Mouse (Mus musculus): ENCODE measurements around the gene Akap13.
"Not testable (repeated sequence)": the region's sequence is repeated elsewhere in the genome, so short reads cannot be mapped to it uniquely, and the experiment has no call there.

Gene Akap13

DNA sequence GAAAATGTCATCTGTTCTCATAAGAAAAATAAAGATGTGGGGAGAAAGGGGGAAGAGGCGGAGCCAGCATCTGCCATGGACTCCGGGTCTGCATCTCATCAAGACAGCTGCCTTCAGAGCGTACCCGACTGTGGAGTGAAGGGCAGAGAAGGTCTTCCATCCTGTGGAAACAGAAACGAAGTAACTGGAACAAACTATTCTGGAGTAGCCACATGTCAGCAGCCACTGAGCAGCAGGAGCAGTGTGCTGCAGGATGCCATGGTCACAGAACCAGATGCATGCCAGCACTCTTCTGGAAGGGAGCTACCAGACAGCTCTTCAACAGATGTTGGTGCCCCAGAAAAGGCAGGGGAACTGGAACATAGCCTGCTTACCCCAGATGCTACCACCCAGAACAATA lies 153.4 kb downstream of the Akap13 start:
- no peak for DNase-seq

DNA sequence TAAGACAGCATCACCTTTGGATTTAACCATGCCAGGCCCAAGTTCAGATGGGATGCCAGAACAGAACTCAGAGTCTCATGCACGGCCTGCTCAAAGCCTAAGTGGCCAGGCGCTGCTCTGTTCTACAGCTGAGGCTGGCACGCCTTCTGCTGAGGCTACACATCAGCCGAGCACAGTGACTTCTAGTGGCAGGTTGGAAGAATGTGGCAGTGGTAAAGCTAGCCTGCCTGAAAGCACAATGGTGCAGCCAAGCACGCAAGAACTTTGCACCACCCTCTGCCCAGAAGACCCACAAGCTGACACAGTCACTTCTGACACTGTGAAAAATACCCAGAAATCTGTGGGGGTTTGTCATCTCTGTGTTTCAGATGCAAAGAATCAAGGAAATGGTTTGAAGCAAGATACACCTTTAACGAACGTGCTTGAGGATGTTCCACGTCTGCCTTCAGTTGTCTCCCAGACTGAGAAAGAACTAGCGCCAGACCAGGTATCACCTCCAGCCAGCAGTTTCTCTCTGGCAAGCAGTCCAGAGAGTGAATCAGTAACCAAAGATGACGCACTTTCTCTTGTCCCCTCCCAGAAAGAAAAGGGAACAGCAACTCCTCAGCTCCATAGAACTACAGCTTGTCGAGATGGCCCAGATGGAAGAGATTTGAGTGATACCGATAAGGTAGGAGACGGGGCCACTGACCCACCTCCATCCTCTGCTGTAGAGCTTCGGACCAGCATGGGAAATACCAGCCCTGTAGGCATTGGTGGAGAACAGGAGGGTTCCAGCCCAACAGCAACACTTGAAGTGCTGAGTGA lies 154.3 kb downstream of the Akap13 start:
- DNase-seq: no peak

DNA sequence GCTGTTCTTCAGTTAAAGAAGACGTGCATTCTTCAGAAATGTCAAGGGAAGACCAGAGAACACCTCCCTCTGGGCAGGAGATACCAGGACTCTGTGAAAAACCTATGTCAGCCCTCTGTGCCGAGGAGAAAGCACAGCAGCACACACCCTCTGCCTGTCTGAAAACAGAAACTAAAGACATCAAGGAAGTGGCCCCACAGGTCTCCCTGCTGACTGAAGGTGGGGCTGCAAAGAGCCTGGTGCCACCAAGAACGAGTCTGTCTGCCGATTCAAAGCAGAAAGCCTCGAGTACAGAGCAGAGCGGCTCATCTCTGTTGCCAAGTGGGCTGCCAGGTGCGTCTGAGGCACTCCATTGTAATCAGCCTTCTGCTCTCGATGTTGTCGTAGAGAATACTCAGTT lies 155.1 kb downstream of the Akap13 start:
- DNase-seq: no peak

DNA sequence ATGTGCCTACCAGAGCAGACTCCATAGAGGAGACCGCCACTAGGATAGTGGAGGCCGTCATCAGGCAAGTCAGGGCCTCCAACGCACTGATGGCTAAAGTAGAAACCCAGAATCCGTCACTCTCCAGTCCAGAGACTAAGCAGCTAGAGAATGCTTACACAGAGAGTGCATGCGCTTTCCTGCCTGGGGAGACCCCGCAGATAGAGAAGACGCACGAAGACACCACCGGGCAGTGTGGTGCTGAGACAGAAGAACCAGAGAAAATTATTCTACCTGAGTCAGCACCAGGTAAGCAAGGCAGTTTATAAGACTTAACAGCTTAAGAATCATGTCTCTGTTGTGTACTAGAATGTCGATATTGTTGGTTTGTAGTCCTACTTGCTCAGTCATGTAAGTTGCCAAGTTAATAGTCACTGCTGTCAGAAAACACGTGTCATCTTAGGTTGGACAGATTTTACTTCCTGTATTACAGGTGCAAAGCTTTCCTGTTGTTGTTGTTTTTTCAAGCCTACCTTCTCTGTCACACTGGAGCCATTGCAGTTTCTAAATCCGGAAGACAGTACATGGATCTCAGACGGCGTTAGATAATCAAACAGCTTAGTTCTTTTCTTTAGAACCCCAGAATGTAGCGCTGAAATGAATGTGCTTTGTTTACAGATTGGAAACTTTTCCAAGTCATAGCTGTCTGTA lies 156.1 kb downstream of the Akap13 start:
- no peak for DNase-seq

DNA sequence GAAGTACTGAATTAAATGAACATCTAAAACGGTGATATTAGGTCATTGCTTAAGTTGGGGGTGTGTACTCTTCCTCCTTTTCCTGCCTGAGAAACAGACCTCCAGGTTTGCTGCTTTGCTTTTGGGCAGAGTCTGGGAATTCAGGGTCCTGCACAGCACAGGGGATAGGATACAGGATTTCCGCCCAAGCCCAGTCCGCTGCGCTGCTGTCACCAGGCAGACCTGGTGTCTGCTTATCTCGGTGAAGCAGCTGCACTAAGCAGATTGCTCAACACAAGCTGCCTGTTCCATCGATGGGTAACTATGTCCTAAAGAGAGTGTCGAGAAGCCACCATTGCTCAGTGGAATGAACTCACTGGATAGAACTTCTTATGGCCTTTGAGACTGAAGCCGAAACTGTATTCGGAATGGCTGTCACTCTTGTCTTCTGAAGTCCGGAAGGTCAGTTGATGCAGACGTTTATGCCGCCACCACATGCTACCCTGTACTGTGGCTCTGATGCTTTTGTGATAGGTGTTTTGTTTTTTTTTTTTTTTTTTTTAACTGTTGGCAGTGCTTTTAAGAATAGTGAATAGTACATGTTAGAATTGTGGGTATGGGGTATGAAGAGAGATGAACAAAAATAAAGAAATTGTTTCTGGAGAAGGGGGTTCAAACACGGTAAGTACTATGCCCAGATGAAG lies 156.8 kb downstream of the Akap13 start:
- DNase-seq: no peak

DNA sequence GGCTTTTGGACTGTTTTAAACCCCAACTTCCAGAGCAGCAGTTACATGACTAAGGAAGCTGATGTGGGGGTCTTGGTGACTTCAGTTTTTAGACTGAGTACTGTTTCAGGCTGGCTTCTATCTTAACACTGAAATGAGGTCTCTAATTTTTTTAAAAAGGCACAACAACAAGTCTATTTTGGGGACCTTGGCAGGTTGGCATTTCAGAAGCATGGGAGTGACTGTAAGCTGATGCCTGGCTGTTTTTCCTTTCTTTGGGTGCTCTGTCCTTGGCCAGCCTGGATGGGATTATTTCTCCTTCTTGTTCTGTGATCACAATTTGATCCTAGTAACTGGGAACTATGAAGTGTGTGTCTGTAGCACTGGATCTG lies 157.3 kb downstream of the Akap13 start:
- no peak for DNase-seq

DNA sequence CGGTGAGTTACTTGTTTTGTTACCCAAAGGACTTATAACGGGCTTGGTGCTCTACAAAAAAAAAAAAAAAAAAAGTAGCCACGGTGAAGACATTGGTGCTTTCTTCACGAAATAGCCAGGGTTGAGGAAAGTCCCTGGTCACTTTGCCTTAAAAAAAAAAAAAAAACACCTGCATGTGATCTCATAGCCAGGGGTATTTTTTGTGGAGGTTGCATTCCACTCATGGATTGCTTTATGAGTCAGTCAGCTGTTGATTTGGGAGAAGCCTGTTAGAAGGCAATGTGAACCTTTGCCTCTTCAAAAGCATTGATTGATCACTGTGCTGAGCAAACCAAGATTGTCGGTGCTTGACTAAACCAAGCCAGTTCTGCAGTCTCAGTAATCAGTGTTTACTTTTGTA lies 157.9 kb downstream of the Akap13 start:
- DNase-seq: no peak

DNA sequence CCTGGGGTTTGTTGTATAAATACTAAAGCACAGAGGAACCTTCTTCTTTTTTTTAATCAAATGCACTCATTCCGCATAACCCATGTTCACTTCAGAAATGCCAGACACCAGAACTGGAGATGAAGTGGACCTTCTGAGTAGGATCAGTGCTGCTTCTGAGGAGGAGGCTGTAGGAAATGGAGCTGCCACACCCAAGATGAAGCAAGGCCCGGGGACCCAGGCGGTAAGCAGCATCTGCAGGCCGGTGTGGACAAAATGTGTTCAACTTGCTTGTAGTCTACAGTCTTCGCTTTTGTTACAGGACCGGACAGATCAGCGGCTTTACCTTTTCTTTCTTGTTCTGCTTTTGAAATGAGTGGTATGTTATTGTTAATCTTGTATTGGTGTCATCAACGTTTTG lies 159.5 kb downstream of the Akap13 start:
- DNase-seq: no peak

DNA sequence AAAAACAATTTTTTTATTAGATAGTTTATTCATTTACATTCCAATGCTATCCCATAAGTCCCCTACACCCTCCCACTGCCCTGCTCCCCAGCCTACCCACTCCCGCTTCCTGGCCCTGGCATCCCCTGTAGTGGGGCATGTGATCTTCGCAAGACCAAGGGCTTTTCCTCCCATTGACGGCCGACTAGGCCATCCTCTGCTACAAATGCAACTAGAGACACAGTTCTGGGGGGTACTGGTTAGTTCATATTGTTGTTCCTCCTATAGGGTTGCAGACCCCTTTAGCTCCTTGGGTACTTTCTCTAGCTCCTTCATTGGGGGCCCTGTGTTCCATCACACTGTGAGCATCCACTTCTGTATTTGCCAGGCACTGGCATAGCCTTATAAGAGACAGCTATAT lies 161.9 kb downstream of the Akap13 start:
- DNase-seq: not testable (repeated sequence)

DNA sequence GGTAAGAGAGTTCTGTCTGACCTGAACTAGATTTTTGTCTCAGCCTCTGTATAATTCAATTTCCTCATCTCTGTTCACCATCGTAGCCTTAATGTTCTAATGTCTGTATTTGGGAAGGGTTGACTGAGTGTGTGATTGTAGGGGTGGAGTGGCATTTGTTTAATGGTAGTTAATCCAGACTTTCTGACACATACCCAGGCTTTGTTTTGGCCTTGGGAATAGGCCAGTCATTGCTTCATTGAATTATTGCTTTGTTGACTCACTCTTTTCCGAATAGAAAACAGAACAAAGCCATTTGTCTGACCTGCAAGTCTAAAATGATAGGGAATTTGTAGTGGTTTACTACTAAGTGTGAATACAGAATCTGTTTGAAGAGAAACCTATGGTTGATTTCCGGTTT lies 163.4 kb downstream of the Akap13 start:
- no peak for DNase-seq

DNA sequence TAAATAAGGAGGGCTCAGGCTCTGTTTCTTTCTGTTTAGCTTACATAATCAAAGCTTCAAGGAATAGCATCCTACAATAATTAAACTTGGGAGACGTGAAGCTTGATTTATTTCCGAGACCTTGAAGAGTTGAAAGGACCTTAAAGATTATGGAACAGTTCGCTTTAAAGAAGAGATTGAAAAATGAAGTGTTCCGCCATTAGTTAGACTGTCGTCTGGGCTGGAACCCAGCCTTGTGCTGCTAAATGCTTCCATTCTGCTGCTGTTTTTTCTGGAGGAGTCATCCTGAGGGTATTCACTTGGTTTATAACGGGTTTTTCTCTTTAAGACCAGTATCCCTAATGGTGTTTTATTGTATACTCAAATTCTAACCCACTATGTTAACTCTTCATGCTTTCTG lies 164.5 kb downstream of the Akap13 start:
- DNase-seq: no peak

DNA sequence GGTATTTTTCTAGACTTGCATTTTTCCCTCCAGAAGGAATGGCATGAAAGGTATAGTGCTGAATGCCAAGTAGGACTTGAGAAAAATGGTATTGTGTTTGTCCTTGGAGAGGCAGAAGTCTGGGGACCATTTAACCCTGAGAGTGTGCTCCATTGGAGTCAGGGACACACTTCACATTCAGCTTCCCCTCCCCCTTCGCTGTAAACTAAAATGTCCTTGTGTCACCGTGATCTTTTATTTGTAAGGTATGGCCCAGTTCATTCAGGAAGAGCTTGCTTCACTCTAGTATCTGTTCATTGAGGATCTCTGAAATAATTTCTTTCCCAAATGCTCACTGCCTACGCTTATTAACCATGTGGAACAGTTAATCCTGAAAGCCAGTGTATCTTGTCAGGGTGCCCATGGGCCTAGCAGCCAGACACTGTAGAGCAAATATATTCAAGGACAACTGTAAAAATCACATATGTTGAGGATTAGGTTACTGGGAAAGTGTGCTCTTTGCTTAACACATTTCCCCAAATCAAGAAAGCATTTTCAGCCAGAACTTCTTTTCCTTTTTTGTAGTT lies 165.1 kb downstream of the Akap13 start:
- no peak for DNase-seq

DNA sequence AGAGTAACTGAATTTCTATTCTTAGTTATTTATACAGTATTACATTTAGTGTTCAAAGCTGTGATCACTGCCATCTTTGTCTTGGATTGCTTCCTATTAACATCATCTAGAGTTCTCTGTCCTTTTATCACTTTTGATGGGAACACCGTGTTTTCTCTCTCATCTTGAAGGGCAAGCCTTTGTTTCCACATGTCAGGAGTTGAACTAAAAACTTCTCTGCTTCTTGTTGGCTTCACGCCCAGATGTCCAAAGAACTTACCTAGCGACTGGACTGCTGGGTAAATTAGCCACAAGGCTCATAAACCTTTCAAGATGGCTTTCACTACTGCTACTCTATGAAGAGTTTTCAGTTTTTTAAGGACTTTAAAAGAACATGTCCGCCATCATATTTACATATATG lies 165.6 kb downstream of the Akap13 start:
- DNase-seq: no peak

DNA sequence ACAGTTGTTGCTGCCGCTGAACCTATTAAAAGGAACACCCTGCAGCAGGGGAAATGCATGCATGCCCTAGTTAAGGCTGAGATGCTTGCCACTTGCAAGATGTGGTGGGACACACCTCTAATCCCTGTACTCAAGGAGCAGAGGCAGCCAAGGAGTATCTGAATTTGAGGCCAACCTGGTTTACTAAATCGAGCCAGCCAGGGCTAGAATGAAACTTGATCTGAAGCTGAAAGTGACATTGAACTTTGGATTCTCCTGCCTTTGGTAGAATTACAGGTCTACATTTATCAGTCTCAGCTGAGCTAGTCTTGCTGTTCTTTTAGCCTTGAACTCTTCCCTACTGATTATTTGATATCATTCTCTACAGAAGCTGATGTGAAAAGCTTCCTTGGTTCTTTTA lies 172.5 kb downstream of the Akap13 start:
- no peak for DNase-seq

DNA sequence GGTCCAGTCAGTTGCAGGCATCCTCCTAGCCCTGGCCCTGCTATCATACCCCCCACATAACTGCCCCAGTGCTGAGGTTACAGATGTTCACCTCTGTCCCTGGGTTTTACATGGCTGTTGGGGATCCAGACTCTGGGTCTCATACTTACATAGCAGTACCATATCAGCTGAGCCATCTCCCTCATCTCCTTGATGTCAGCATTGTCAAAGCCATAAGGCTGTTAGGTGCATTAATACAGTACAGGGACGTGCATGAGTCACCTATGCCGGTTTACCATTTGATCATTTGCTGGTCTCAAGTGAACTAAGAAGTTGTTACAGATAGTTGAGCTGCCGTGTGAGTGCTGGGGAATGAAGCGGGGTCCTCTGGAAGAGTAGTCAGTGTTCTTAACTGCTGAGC lies 174.3 kb downstream of the Akap13 start:
- DNase-seq: no peak

DNA sequence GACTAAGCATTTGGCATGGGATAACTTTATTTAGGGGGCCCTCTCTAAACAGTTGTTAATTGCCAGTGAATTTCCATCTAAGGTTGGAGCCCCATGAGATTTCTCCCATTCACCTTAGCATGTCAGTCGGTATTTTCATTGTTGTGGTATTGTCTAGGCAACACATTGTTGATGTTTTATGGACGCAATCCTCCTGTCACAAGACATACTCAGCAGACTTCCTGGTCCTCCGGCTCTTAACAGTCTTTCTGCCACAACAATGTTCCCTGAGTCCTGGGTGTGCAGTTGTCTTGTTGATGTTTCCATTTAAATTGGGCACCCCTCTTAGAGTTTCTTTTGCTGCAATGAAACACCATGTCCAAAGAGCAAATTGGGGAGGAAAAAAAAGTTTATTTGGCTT lies 177.6 kb downstream of the Akap13 start:
- no peak for DNase-seq

DNA sequence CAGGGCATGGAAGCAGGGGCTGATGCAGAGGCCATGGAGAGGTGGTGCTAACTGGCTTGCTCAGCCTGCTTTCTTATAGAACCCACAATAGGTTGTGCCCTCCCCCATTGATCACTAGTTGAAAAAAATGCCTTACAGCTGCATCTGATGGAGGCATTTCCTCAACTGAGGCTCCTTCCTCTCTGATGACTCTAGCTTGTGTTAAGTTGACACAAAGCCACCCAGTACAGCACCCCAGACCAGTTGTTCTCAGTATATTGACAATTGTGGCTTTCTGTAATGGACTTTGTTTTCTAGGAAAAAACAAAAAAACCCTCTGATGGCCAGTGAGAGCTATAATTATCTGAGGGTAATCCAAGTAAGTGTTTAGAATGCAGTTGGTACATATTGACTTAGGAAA lies 178.1 kb downstream of the Akap13 start:
- no peak for DNase-seq

DNA sequence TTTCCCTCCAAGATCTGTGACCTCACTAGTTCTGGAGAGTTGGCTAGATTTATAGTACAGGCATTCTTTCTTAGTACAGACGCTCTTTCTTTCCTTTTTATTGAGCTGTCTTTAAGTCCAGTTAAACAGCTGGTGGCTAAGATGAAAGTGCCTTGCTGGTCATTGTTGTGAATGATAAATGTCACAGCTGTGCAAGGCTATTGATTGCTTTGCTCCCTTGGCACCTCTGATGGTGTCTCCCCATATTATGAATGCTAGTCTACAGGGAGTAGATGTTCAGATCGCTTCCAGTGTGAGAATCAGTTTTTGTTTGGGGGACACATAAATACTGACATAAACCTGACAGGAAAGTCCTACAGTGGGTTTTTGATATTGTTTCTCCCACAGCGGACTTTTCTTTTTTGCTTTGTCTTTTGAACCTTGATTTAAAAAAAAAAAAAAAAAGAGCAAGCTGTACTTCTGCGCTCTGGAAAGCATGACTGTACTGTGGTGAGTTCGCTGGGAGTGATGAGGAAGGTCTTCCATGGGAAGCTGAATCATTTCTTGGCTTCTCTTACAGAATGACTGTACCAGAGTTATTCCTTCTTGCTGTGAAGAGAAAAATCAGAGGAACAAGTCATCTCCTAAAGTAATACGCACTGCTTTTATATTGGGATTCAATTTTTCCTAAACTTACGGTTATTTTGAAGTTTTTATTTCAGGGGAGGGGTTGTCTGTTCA lies 178.6 kb downstream of the Akap13 start:
- DNase-seq: no peak

DNA sequence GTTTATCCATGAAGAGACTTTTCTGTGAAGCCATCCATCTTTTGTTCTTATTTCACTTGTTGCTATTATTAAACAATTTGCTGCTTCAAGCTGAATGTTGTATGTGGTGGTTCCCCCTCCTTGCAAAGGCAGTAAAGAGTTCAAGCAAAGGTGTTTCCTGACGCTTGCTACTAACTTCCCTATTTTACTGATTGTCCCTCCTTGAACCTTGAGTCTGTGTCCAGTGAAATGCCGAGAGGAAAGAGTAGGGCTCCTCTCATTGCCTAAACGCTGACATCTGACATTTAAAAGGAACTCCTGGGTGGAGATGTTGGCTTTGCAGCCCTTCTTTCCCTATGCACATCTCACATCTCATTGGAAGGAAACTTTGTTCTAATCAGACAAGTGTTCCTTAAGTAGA lies 183.4 kb downstream of the Akap13 start:
- no peak for DNase-seq

DNA sequence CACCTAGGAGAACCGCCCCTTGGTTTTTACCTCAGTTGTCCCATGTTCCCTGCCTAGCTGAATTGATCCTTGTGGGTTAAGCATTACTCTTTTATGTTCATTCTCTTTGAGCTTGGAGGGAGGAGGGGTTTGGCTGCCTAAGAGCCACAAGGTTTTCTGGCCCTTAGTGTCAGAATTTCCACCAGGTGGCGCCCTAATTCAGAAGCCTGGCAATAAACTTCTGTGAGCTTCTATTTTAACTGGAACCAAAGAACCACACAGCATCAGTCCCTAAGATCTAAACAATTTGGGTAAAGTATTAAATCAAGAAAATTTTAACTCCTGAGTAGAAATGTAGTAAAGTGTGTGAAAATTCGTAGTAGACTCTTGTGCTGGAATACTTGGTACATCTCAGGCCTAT lies 184.2 kb downstream of the Akap13 start:
- peak; percentile 32 for DNase-seq

DNA sequence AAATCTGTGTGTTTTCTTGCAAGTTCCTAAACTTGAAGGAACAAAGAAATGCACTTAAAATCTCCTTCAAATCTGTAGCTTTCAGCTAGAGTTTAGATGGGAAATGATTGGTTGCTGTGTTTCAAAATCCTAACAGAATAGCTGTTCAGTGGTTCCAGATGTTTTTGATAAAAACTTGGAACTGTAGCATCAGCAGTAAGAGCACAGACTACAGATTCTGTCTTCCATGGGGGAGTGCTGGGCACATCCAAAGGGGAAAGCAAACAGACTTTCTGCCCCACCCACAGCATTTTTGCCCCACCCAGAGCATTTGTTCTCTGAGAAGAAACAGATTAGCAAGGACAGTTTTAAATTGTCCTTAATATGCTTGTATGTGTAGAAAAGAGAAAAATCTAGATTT lies 184.7 kb downstream of the Akap13 start:
- DNase-seq: no peak

DNA sequence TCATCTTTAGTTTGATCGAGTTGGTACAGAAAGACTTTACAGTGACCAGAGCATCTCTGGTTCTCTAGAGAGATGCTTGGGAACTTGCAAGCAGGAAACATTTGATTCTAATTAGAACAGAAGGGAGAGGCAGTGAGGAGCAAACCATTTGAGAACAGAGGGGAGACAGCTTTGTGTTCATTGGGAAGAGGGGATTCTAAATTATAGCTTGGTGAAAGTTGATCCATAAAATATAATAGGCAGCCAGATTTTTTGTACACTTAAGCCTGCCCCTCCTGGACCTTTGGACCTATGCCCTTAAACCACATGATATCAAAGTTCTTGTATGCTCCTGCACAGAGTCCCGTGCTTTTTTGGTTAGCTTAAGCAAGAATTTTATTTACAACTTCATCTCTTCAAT lies 185.3 kb downstream of the Akap13 start:
- no peak for DNase-seq

Measured in cerebellum, adult 8-10 months (tissue).